Mouse (Mus musculus): Measurements from ENCODE around the gene Cst12. TPM values are rescaled to one million over a fixed set of nuclear protein-coding genes. Genes with fewer than 3 reads are reported as not detected.

Gene Cst12
- not detected for polyA plus RNA-seq (2015; fragmentation: Illumina TruSeq; extraction: RNeasy Lipid Tissue Mini Kit (QIAGEN cat#74804); ENCODE audit: low read depth, low replicate concordance)

GRCm38 (mm10) chr2:148789142-148789541 is at the start of gene Cst12:
Gene Cst12, plus strand, starts transcription at chr2:148789361.

GRCm38 (mm10) chr2:148750058-148750457 is 39.1 kb upstream of the Cst12 start, which contains the start of gene Cstl1:
Gene Cstl1, plus strand, starts transcription at chr2:148750358.

GRCm38 (mm10) chr2:148771397-148771796 is 17.8 kb upstream of the Cst12 start, which contains the start of gene Cst11:
Gene Cst11, minus strand, starts transcription at chr2:148771497.

GRCm38 (mm10) chr2:148781709-148782108 is 7.5 kb upstream of the Cst12 start, which contains the start of gene 8030411F24Rik:
Gene 8030411F24Rik, plus strand, starts transcription at chr2:148782009.

GRCm38 (mm10) chr2:148798485-148798884 is 9.3 kb downstream of the Cst12 start, which contains the start of gene Cst8:
Gene Cst8, plus strand, starts transcription at chr2:148798785.

GRCm38 (mm10) chr2:148819909-148820308 is 30.7 kb downstream of the Cst12 start, which contains the start of gene Cst13:
Gene Cst13, plus strand, starts transcription at chr2:148820081.

GRCm38 (mm10) chr2:148834912-148835311 is 45.8 kb downstream of the Cst12 start, which contains the start of gene Cst9:
Gene Cst9, plus strand, starts transcription at chr2:148835147.

Other genes with a start within 250 kb of the Cst12 start
- 18.9 TPM for gene Nxt1, start 116.8 kb upstream of the Cst12 start, polyA plus RNA-seq (2015; fragmentation: Illumina TruSeq; extraction: RNeasy Lipid Tissue Mini Kit (QIAGEN cat#74804); ENCODE audit: low read depth, low replicate concordance)
- gene Gzf1, start 108.3 kb upstream of the Cst12 start, polyA plus RNA-seq (2015; fragmentation: Illumina TruSeq; extraction: RNeasy Lipid Tissue Mini Kit (QIAGEN cat#74804); ENCODE audit: low read depth, low replicate concordance), result 28.2 TPM
- gene Napb, start 56.9 kb upstream of the Cst12 start, polyA plus RNA-seq (2015; fragmentation: Illumina TruSeq; extraction: RNeasy Lipid Tissue Mini Kit (QIAGEN cat#74804); ENCODE audit: low read depth, low replicate concordance), result 321 TPM
- not detected for gene Cstl1, start 39.0 kb upstream of the Cst12 start, polyA plus RNA-seq (2015; fragmentation: Illumina TruSeq; extraction: RNeasy Lipid Tissue Mini Kit (QIAGEN cat#74804); ENCODE audit: low read depth, low replicate concordance)
- not detected for gene Cst11, start 17.9 kb upstream of the Cst12 start, polyA plus RNA-seq (2015; fragmentation: Illumina TruSeq; extraction: RNeasy Lipid Tissue Mini Kit (QIAGEN cat#74804); ENCODE audit: low read depth, low replicate concordance)
- not detected for gene 8030411F24Rik, start 7.4 kb upstream of the Cst12 start, polyA plus RNA-seq (2015; fragmentation: Illumina TruSeq; extraction: RNeasy Lipid Tissue Mini Kit (QIAGEN cat#74804); ENCODE audit: low read depth, low replicate concordance)
- gene Cst8, start 9.4 kb downstream of the Cst12 start, polyA plus RNA-seq (2015; fragmentation: Illumina TruSeq; extraction: RNeasy Lipid Tissue Mini Kit (QIAGEN cat#74804); ENCODE audit: low read depth, low replicate concordance), result not detected
- not detected for gene Cst13, start 30.7 kb downstream of the Cst12 start, polyA plus RNA-seq (2015; fragmentation: Illumina TruSeq; extraction: RNeasy Lipid Tissue Mini Kit (QIAGEN cat#74804); ENCODE audit: low read depth, low replicate concordance)
- gene Cst9, start 45.8 kb downstream of the Cst12 start, polyA plus RNA-seq (2015; fragmentation: Illumina TruSeq; extraction: RNeasy Lipid Tissue Mini Kit (QIAGEN cat#74804); ENCODE audit: low read depth, low replicate concordance), result not detected
- not detected for gene 9230104L09Rik, start 75.7 kb downstream of the Cst12 start, polyA plus RNA-seq (2015; fragmentation: Illumina TruSeq; extraction: RNeasy Lipid Tissue Mini Kit (QIAGEN cat#74804); ENCODE audit: low read depth, low replicate concordance)
- gene Cst3, start 86.3 kb downstream of the Cst12 start, polyA plus RNA-seq (2015; fragmentation: Illumina TruSeq; extraction: RNeasy Lipid Tissue Mini Kit (QIAGEN cat#74804); ENCODE audit: low read depth, low replicate concordance), result 3,491 TPM
- gene Gm1330, start 213.9 kb downstream of the Cst12 start, polyA plus RNA-seq (2015; fragmentation: Illumina TruSeq; extraction: RNeasy Lipid Tissue Mini Kit (QIAGEN cat#74804); ENCODE audit: low read depth, low replicate concordance), result not detected
- gene Gm10750, start 227.9 kb downstream of the Cst12 start, polyA plus RNA-seq (2015; fragmentation: Illumina TruSeq; extraction: RNeasy Lipid Tissue Mini Kit (QIAGEN cat#74804); ENCODE audit: low read depth, low replicate concordance), result not detected